Mouse (Mus musculus): ENCODE measurements around the gene Prepl. TPM values are rescaled to one million over a fixed set of nuclear protein-coding genes. Genes with fewer than 3 reads are reported as not detected.

Gene Prepl
- total and polyA plus RNA-seq, 2 experiments from 2014 or later = 94.0 to 124 TPM

- no peak for DNase-seq (ENCODE audit: low spot score)
- ATAC-seq = no peak
- no peaks in the 10 kb centered on the region for H3K4me1 ChIP-seq (ENCODE audit: insufficient read depth, low read length)
- H3K27me3 ChIP-seq (ENCODE audit: insufficient read depth, low read length) = no peaks in the 10 kb centered on the region
- H3K27ac ChIP-seq = no peak overlapping the region
- no peak overlapping the region for H3K4me2 ChIP-seq (ENCODE audit: low read depth, low read length)
- no peaks in the 10 kb centered on the region for H3K9me3 ChIP-seq (ENCODE audit: low read length)
- H3K4me3 ChIP-seq (ENCODE audit: low read length) = no peak overlapping the region
- 93% methylated on average over 7 of the region's 7 CpGs for WGBS
- TF ChIP-seq CTCF (IDR thresholded peaks at IDR 0.05; ENCODE audit: low read depth) = no peak
- 0 out of 2 replicates have a peak, but pooled peaks cover 7% of the 10 kb centered on the region for H3K36me3 ChIP-seq (ENCODE audit: insufficient read depth, low read length)
- no peak overlapping the region for H3K9ac ChIP-seq (replicated peaks; ENCODE audit: low read length)
These were observed 31.8 kb downstream of the Prepl start for GRCm38 (mm10) chr17:85058276-85058675.

GRCm38 (mm10) chr17:85048379-85048778 lies 41.7 kb downstream of the Prepl start:
- DNase-seq (ENCODE audit: low spot score) = no peak
- Histone ChIP-seq H3K4me1 (ENCODE audit: insufficient read depth, low read length) (no peaks in the 10 kb centered on the region), H3K9ac (replicated peaks; ENCODE audit: low read length) (no peak overlapping the region), H3K36me3 (ENCODE audit: insufficient read depth, low read length) (no peaks in the 10 kb centered on the region), H3K9me3 (ENCODE audit: low read length) (no peaks in the 10 kb centered on the region), H3K4me3 (ENCODE audit: low read length) (no peak overlapping the region), H3K27me3 (ENCODE audit: insufficient read depth, low read length) (no peaks in the 10 kb centered on the region), H3K27ac (no peak overlapping the region), H3K4me2 (ENCODE audit: low read depth, low read length) (no peak overlapping the region)
- 94% methylated on average over 5 of the region's 5 CpGs for WGBS
- no peak for ATAC-seq
- TF ChIP-seq CTCF (IDR thresholded peaks at IDR 0.05; ENCODE audit: low read depth) = no peak

- no peaks in the 10 kb centered on the region for H3K9me3 ChIP-seq (ENCODE audit: low read length)
- no peak for DNase-seq (ENCODE audit: low spot score)
- no peaks in the 10 kb centered on the region for H3K36me3 ChIP-seq (ENCODE audit: insufficient read depth, low read length)
- 85% methylated on average over 12 of the region's 12 CpGs for WGBS
- no peak overlapping the region for H3K4me2 ChIP-seq (ENCODE audit: low read depth, low read length)
- no peaks in the 10 kb centered on the region for H3K4me1 ChIP-seq (ENCODE audit: insufficient read depth, low read length)
- H3K27ac ChIP-seq = no peak overlapping the region
- no peak for ATAC-seq
- no peak for TF ChIP-seq CTCF (IDR thresholded peaks at IDR 0.05; ENCODE audit: low read depth)
- no peak overlapping the region for H3K9ac ChIP-seq (replicated peaks; ENCODE audit: low read length)
- no peak overlapping the region for H3K4me3 ChIP-seq (ENCODE audit: low read length)
- H3K27me3 ChIP-seq (ENCODE audit: insufficient read depth, low read length) = no peaks in the 10 kb centered on the region
These were observed 44.9 kb downstream of the Prepl start for GRCm38 (mm10) chr17:85045160-85045559.

- no peak for TF ChIP-seq CTCF (IDR thresholded peaks at IDR 0.05; ENCODE audit: low read depth)
These were observed 45.6 kb downstream of the Prepl start for GRCm38 (mm10) chr17:85044466-85044865.

GRCm38 (mm10) chr17:85043404-85043816 lies 46.6 kb downstream of the Prepl start:
- no peak for TF ChIP-seq CTCF (IDR thresholded peaks at IDR 0.05; ENCODE audit: low read depth)
- Histone ChIP-seq H3K4me3 (ENCODE audit: low read length) (no peak overlapping the region), H3K36me3 (ENCODE audit: insufficient read depth, low read length) (no peaks in the 10 kb centered on the region), H3K9me3 (ENCODE audit: low read length) (no peaks in the 10 kb centered on the region), H3K27ac (no peak overlapping the region), H3K4me1 (ENCODE audit: insufficient read depth, low read length) (no peaks in the 10 kb centered on the region), H3K9ac (replicated peaks; ENCODE audit: low read length) (no peak overlapping the region), H3K4me2 (ENCODE audit: low read depth, low read length) (no peak overlapping the region), H3K27me3 (ENCODE audit: insufficient read depth, low read length) (no peaks in the 10 kb centered on the region)
- no peak for DNase-seq (ENCODE audit: low spot score)
- WGBS = 79% methylated on average over 6 of the region's 6 CpGs
- no peak for ATAC-seq

More at GRCm38 (mm10) chr17:85044466-85044865, 45.6 kb downstream of the Prepl start:
- H3K4me2 ChIP-seq (ENCODE audit: low read depth, low read length) = no peak overlapping the region
- no peaks in the 10 kb centered on the region for H3K27me3 ChIP-seq (ENCODE audit: insufficient read depth, low read length)
- DNase-seq (ENCODE audit: low spot score) (no peak), ATAC-seq (no peak)
- H3K27ac ChIP-seq = no peak overlapping the region
- 92% methylated on average over 5 of the region's 5 CpGs for WGBS
- H3K4me1 ChIP-seq (ENCODE audit: insufficient read depth, low read length) = no peaks in the 10 kb centered on the region
- H3K9me3 ChIP-seq (ENCODE audit: low read length) = no peaks in the 10 kb centered on the region
- no peak overlapping the region for H3K9ac ChIP-seq (replicated peaks; ENCODE audit: low read length)
- no peak overlapping the region for H3K4me3 ChIP-seq (ENCODE audit: low read length)
- H3K36me3 ChIP-seq (ENCODE audit: insufficient read depth, low read length) = no peaks in the 10 kb centered on the region

- no peak overlapping the region for H3K27ac ChIP-seq
- no peak overlapping the region for H3K4me2 ChIP-seq (ENCODE audit: low read depth, low read length)
- no peaks in the 10 kb centered on the region for H3K9me3 ChIP-seq (ENCODE audit: low read length)
- H3K4me1 ChIP-seq (ENCODE audit: insufficient read depth, low read length) = no peaks in the 10 kb centered on the region
- H3K27me3 ChIP-seq (ENCODE audit: insufficient read depth, low read length) = no peaks in the 10 kb centered on the region
- ATAC-seq (no peak), DNase-seq (ENCODE audit: low spot score) (no peak)
- no peaks in the 10 kb centered on the region for H3K36me3 ChIP-seq (ENCODE audit: insufficient read depth, low read length)
- TF ChIP-seq CTCF (IDR thresholded peaks at IDR 0.05; ENCODE audit: low read depth) = no peak
- 65% methylated on average over 6 of the region's 6 CpGs for WGBS
- no peak overlapping the region for H3K4me3 ChIP-seq (ENCODE audit: low read length)
- H3K9ac ChIP-seq (replicated peaks; ENCODE audit: low read length) = no peak overlapping the region
These were observed 47.6 kb downstream of the Prepl start for GRCm38 (mm10) chr17:85042419-85042818.

- TF ChIP-seq CTCF (IDR thresholded peaks at IDR 0.05; ENCODE audit: low read depth) = no peak
- H3K4me3 ChIP-seq (ENCODE audit: low read length) = no peak overlapping the region
- no peak overlapping the region for H3K4me2 ChIP-seq (ENCODE audit: low read depth, low read length)
- whole genome bisulfite sequencing = 79% methylated on average over 7 of the region's 7 CpGs
- no peaks in the 10 kb centered on the region for H3K27me3 ChIP-seq (ENCODE audit: insufficient read depth, low read length)
- DNase-seq (ENCODE audit: low spot score) (no peak), ATAC-seq (no peak)
- H3K9ac ChIP-seq (replicated peaks; ENCODE audit: low read length) = no peak overlapping the region
- no peaks in the 10 kb centered on the region for H3K36me3 ChIP-seq (ENCODE audit: insufficient read depth, low read length)
- no peaks in the 10 kb centered on the region for H3K4me1 ChIP-seq (ENCODE audit: insufficient read depth, low read length)
- no peaks in the 10 kb centered on the region for H3K9me3 ChIP-seq (ENCODE audit: low read length)
- no peak overlapping the region for H3K27ac ChIP-seq
These were observed 49.1 kb downstream of the Prepl start for GRCm38 (mm10) chr17:85040913-85041312.

Measured in hindbrain, postnatal 0 days (tissue).